Mouse (Mus musculus): ENCODE results near the gene Fkbp4. TPM values are rescaled to one million over a fixed set of nuclear protein-coding genes. Genes with fewer than 3 reads are reported as not detected.

Fkbp4 gene
- total RNA-seq, 2 experiments from 2014 or later, result 88.1 to 90.8 TPM

- no peak for DNase-seq
Measured at GRCm38 (mm10) chr6:128437288-128437687, 1.2 kb downstream of the Fkbp4 start.

DNA sequence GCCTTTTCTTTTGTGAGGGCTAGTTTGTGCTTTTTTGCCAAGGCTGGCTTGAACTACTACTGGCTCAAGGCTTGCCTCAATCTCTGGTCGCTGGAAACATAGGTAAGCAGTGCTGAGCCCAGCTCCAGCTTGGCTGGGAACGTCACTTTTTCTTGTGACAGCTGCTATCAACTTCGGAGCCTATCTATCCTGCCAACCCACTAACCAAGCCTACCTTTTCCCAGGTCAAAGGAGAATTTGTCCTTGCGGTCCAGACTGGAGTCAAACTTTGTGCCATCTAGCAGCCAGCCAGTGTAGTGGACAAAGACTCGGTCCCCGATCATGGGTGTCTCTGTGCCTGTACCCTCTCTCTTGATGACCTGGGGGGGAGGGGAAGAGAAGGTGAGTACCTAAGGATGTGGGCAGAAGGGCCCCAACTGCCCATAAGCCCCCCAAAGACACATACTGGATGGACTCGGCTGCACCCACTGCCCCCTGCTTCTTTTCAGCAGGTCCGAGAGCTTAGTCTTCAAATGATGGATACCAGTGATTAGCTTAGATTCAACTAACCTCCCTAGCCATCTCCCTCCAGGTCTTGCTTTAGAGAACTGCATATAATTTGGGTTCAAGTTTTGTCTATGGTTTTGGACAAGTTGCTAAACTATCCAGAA, 2.0 kb downstream of the Fkbp4 start:
- no peak for DNase-seq

- peak; percentile 50 for DNase-seq
Measured at GRCm38 (mm10) chr6:128435474-128435873, 3.0 kb downstream of the Fkbp4 start.

DNA sequence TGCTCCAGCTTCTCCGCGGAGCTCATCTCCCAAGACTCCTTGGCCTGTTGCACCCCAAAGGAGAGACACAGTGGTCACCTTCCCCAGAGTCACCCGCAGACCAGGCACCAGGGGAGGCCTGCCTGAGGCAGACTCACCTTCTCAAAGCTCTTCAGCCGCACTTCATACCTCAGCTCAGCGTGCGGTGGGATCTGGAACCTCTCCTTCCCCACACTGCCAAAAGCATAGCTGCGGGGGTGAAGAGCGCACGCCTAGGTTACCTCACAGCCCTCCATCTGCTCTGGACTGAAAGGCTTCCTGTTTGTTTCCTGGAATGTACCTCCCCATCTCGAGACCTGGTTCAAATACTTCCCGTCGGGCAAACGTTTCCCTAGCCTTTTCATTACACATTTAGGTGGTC, 4.9 kb downstream of the Fkbp4 start:
- DNase-seq, result no peak

GRCm38 (mm10) chr6:128432356-128432915, 6.0 kb downstream of the Fkbp4 start:
- no peak for DNase-seq

- no peak for DNase-seq
Measured at GRCm38 (mm10) chr6:128429826-128430225, 8.7 kb downstream of the Fkbp4 start.

DNA sequence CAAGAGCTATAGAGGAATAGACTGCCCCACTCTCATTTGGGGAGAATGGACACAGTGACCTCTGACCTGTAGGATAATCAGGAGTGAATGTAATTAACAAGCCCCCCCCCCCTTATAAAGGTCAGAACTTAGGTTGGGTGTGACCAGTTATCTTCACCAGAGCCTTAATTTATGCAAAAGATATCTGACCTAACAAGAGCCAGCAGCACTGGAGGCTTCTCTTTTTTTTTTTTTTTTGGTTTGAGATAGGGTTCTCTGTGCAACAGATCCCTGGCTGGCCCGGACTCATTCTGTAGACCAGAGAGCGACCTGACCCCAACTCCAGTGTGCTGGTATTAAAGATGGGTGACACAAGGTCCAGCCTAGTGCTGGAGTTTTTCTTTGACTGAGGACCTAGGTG, 9.2 kb downstream of the Fkbp4 start:
- DNase-seq, result no peak

DNA sequence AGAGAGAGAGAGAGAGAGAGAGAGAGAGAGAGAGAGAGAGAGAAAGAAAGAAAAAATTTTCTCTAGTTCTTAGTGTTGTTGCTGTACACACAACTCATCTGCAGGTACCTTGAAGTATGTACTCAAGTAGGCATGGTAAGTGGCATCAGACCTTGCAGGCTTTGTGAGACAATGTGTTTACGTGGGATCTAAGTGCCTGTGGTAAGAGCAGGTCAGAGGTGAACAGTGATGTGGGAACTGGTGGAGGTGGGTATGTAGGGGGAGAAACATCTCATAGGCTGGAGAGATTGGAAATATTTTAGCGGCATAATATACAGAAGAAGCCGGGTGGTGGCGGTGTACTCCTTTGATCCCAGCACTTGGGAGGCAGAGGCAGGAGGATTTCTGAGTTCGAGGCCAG, 10.9 kb downstream of the Fkbp4 start:
- DNase-seq, result no peak

DNA sequence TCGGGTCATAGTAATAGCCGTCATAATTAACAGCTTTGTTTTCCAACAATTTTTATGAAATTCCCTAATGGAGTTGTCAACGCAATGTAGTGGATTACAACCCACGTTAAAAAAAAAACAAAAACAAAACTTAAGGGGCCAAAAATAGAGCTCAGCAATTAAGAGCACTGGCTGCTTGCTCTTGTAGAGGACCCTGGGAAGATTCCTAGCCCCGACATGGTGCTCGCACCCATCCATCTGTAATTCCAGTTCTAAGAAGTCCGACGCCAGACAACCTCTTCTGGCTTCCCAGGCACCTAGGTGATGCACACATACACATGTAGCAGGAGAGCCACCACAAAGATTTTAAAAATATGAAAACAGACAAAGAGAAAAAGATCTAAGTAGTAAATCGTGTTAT, 13.4 kb downstream of the Fkbp4 start:
- no peak for DNase-seq

DNA sequence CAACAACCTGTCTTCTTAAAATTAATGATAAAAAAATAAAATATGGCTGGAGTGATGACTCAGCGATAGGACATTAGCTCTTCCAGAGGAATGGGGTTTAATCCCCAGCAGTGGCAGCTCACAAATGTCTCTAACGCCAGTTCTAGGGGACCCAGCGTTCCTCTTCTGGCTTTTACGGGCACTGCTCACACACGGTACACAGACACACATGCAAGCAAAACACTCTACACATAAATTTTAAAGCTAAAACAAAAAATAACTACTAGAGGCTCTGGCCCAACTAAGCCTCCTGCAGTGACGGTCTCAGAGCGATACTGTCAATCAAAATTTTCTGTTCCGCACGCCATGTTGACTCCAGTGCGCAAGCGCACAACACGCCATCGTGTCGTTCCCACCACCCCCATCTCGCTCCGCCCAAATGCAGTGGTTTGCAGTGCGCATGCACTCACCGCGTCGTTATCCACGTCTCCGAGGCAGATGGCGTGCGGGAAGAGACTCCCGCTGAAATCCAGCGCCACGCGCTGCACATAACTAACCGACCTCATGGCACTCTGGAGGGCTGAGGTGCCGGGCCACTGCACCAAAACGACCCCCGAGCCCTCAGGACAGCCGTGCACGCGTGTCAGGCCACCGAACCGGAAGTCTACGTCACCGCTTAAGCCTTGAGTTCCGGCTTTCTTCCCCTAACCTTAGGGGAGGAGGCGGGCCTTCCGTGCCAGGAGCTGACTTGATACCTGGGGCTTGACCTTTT, 14.0 kb downstream of the Fkbp4 start, which contains the start of gene Itfg2:
TSS of gene Itfg2 (minus strand) at position 663 of the 751 bp plus-strand sequence.
- DNase-seq, result peak; percentile 93

GRCm38 (mm10) chr6:128423496-128424268, 14.8 kb downstream of the Fkbp4 start:
- DNase-seq, result no peak

GRCm38 (mm10) chr6:128421480-128421879, 17.0 kb downstream of the Fkbp4 start:
- no peak for DNase-seq

DNA sequence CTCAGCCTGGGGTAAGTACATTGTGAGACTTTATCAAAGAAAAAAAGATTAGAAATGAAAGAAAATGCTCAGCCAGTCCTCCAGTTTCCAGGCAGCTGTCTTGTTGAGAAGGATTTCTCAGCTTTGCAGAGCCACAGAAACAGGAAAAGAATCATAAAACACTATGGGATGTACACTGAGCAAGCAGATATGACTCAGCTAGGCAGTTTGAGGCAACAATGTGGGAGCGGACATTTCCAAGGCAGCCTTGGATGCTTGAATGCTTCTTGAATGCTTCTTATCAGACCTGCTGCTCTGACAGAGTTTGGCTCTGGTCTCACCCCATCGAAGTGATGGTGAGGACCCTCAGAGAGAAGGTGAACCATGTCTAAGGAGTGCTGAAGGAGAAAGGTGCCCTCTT, 17.4 kb downstream of the Fkbp4 start:
- DNase-seq, result no peak

GRCm38 (mm10) chr6:128418076-128418475, 20.4 kb downstream of the Fkbp4 start:
- DNase-seq, result no peak

DNA sequence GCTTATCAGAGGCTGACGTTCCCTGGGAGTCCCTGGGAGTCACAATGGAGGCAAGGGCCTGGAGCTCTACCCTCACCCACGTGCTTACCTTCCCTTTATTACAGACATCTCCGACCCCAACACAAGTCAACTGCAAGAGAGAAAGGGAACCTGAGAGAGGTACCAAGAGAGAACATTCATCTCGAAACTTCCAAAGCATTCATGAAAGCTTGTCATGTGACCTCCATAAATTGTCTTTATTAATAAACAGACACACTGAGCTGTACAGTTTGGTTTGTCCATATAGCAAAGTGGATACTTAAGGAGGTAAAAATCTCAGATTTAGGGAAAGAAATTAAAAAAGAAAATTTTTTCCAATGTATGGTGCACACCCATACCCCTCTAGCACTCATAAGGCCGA, 22.3 kb downstream of the Fkbp4 start:
- no peak for DNase-seq

GRCm38 (mm10) chr6:128411115-128411514, 27.4 kb downstream of the Fkbp4 start:
- peak; percentile 78 for DNase-seq

DNA sequence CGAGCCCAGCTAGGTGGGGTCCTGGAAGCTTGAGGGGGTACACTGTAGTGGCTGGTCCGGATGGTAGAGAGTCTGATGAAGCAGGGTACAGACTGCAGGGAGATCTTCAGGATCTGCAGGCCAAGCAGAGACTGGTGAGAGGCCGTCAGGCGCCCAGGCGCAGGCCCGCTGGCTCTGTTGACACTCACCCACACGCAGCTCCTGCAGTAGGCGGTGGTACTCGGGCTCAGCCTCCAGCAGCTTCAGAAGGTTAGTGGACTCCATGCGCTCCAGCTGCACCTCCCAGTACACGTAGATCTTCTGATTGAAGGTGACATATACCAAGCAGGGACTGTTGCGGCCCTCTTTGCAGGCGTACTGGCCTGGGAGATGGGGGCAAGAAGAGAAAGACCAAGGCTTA, 28.2 kb downstream of the Fkbp4 start:
- no peak for DNase-seq

DNA sequence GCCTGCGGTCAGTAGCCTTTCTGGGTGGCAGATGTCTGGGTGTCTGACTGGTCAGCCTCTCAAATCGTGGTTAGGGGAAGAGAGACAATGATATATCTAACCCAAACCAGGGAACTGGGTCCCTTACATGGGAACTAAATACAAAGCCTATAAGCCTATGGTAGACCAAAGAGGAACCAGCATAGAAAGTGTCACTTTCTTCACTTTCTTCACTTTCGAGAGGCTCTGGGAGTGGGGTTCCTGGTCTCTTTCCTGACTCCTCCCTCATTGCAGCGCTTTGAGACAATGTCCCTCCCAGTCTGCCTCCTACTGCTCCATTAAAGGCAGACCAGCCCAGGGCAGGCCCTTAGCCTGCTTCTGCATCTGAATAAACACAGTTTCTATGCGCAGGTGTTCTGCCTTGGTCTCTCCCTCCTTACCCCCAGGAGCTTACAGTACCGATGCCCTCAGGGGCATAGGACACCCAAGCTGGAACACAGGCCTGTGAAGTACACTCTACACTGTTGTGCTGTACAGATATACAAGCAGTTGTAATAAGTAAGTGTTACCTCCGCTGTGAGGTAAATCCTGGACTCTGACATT, 29.8 kb downstream of the Fkbp4 start:
- no peak for DNase-seq

DNA sequence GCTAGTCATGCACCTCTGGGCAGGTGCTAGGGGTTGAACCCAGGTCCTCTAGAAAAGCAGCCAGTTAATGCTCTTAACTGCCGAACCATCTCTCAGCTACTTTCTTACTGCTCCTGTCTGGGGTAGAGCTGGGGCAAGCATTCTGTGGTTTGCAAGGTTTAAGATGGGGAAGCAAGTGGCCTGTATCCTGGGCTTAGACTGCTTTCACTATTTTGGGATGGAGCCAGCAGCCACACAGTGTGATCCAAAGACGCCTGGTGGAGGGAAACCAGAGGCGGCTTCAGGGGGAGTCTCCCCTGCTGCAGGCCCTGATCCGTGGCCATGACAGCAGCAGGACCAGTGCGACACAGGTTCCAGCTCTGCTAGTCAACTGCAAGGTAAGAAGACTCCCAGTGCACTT, 33.8 kb downstream of the Fkbp4 start:
- no peak for DNase-seq

GRCm38 (mm10) chr6:128399421-128400185, 38.9 kb downstream of the Fkbp4 start:
- peak; percentile 50 for DNase-seq

GRCm38 (mm10) chr6:128398996-128399395, 39.5 kb downstream of the Fkbp4 start, which contains the start of gene Nrip2:
TSS of gene Nrip2 (plus strand) at chr6:128399296.
- no peak for DNase-seq

All from gastrocnemius, postnatal 10 days (tissue).